Mouse (Mus musculus): ENCODE measurements around the gene Vac14. TPM values are rescaled to one million over a fixed set of nuclear protein-coding genes. Genes with fewer than 3 reads are reported as not detected.

Vac14 gene
- polyA plus RNA-seq, 1 experiment, result 5.9 TPM

GRCm38 (mm10) chr8:110724493-110724892, 106.1 kb downstream of the Vac14 start:
- Histone ChIP-seq H3K27me3 (ENCODE audit: control insufficient read depth) (peaks cover 43% of the 10 kb centered on the region), H3K36me3 (ENCODE audit: control insufficient read depth) (no peaks in the 10 kb centered on the region; the same call in 1 of the 2 replicates), H3K4me1 (ENCODE audit: control insufficient read depth) (no peaks in the 10 kb centered on the region; the same call in none of the 2 replicates), H3K9me3 (ENCODE audit: control insufficient read depth, low read length) (no peaks in the 10 kb centered on the region), H3K4me3 (replicated peaks) (no peak overlapping the region)
- TF ChIP-seq GATA1 (IDR thresholded peaks at IDR 0.05; ENCODE audit: low read length) (no peak), TAL1 (IDR thresholded peaks at IDR 0.05; ENCODE audit: low read length) (no peak)

- Histone ChIP-seq H3K4me3 (replicated peaks) (no peak overlapping the region), H3K27me3 (ENCODE audit: control insufficient read depth) (peaks cover 35% of the 10 kb centered on the region), H3K9me3 (ENCODE audit: control insufficient read depth, low read length) (no peaks in the 10 kb centered on the region), H3K36me3 (ENCODE audit: control insufficient read depth) (no peaks in the 10 kb centered on the region; the same call in 1 of the 2 replicates), H3K4me1 (ENCODE audit: control insufficient read depth) (no peaks in the 10 kb centered on the region; the same call in none of the 2 replicates)
- TF ChIP-seq TAL1 (IDR thresholded peaks at IDR 0.05; ENCODE audit: low read length) (no peak), GATA1 (IDR thresholded peaks at IDR 0.05; ENCODE audit: low read length) (no peak)
Observed at GRCm38 (mm10) chr8:110725084-110725838, 106.9 kb downstream of the Vac14 start.

GRCm38 (mm10) chr8:110726893-110727292, 108.5 kb downstream of the Vac14 start:
- Histone ChIP-seq H3K4me3 (replicated peaks) (no peak overlapping the region), H3K4me1 (ENCODE audit: control insufficient read depth) (no peaks in the 10 kb centered on the region; the same call in none of the 2 replicates), H3K36me3 (ENCODE audit: control insufficient read depth) (no peaks in the 10 kb centered on the region; the same call in 1 of the 2 replicates), H3K27me3 (ENCODE audit: control insufficient read depth) (peaks cover 19% of the 10 kb centered on the region), H3K9me3 (ENCODE audit: control insufficient read depth, low read length) (no peaks in the 10 kb centered on the region)
- no peak for TF ChIP-seq GATA1 (IDR thresholded peaks at IDR 0.05; ENCODE audit: low read length)
- TF ChIP-seq TAL1 (IDR thresholded peaks at IDR 0.05; ENCODE audit: low read length), result no peak

- Histone ChIP-seq H3K36me3 (ENCODE audit: control insufficient read depth) (no peaks in the 10 kb centered on the region; the same call in 1 of the 2 replicates), H3K4me1 (ENCODE audit: control insufficient read depth) (no peaks in the 10 kb centered on the region; the same call in 1 of the 2 replicates), H3K27me3 (ENCODE audit: control insufficient read depth) (no peaks in the 10 kb centered on the region), H3K4me3 (replicated peaks) (no peak overlapping the region), H3K9me3 (ENCODE audit: control insufficient read depth, low read length) (no peaks in the 10 kb centered on the region)
- TF ChIP-seq TAL1 (IDR thresholded peaks at IDR 0.05; ENCODE audit: low read length) (no peak), GATA1 (IDR thresholded peaks at IDR 0.05; ENCODE audit: low read length) (no peak)
Observed at GRCm38 (mm10) chr8:110731346-110731859, 113.0 kb downstream of the Vac14 start.

GRCm38 (mm10) chr8:110733036-110733435, 114.7 kb downstream of the Vac14 start:
- H3K4me1 ChIP-seq (ENCODE audit: control insufficient read depth), result no peaks in the 10 kb centered on the region
- H3K27me3 ChIP-seq (ENCODE audit: control insufficient read depth), result no peaks in the 10 kb centered on the region
- TF ChIP-seq GATA1 (IDR thresholded peaks at IDR 0.05; ENCODE audit: low read length), result no peak
- TF ChIP-seq TAL1 (IDR thresholded peaks at IDR 0.05; ENCODE audit: low read length), result no peak

GRCm38 (mm10) chr8:110738591-110739195, 120.3 kb downstream of the Vac14 start:
- TF ChIP-seq GATA1 (IDR thresholded peaks at IDR 0.05; ENCODE audit: low read length) (no peak), TAL1 (IDR thresholded peaks at IDR 0.05; ENCODE audit: low read length) (no peak)
- Histone ChIP-seq H3K4me1 (ENCODE audit: control insufficient read depth) (peaks cover 2% of the 10 kb centered on the region), H3K27me3 (ENCODE audit: control insufficient read depth) (no peaks in the 10 kb centered on the region), H3K9me3 (ENCODE audit: control insufficient read depth, low read length) (0 out of 2 replicates have a peak, but pooled peaks cover 2% of the 10 kb centered on the region), H3K36me3 (ENCODE audit: control insufficient read depth) (peaks cover 4% of the 10 kb centered on the region; the same call in 1 of the 2 replicates), H3K4me3 (replicated peaks) (no peak overlapping the region)

More at GRCm38 (mm10) chr8:110733036-110733435, 114.7 kb downstream of the Vac14 start:
- H3K4me3 ChIP-seq (replicated peaks), result no peak overlapping the region
- H3K36me3 ChIP-seq (ENCODE audit: control insufficient read depth), result peaks cover 3% of the 10 kb centered on the region; the same call in 1 of the 2 replicates
- H3K9me3 ChIP-seq (ENCODE audit: control insufficient read depth, low read length), result 0 out of 2 replicates have a peak, but pooled peaks cover 2% of the 10 kb centered on the region

- Histone ChIP-seq H3K4me3 (replicated peaks) (no peak overlapping the region), H3K36me3 (ENCODE audit: control insufficient read depth) (peaks cover 4% of the 10 kb centered on the region; the same call in 1 of the 2 replicates), H3K4me1 (ENCODE audit: control insufficient read depth) (peaks cover 2% of the 10 kb centered on the region), H3K9me3 (ENCODE audit: control insufficient read depth, low read length) (peaks cover 5% of the 10 kb centered on the region; the same call in 1 of the 2 replicates), H3K27me3 (ENCODE audit: control insufficient read depth) (no peaks in the 10 kb centered on the region)
- TF ChIP-seq GATA1 (IDR thresholded peaks at IDR 0.05; ENCODE audit: low read length), result no peak
- no peak for TF ChIP-seq TAL1 (IDR thresholded peaks at IDR 0.05; ENCODE audit: low read length)
Observed at GRCm38 (mm10) chr8:110740629-110741175, 122.3 kb downstream of the Vac14 start.

GRCm38 (mm10) chr8:110741816-110742451, 123.5 kb downstream of the Vac14 start:
- no peaks in the 10 kb centered on the region for H3K27me3 ChIP-seq (ENCODE audit: control insufficient read depth)
- TF ChIP-seq GATA1 (IDR thresholded peaks at IDR 0.05; ENCODE audit: low read length), result no peak
- no peak for TF ChIP-seq TAL1 (IDR thresholded peaks at IDR 0.05; ENCODE audit: low read length)
- peaks cover 5% of the 10 kb centered on the region; the same call in 1 of the 2 replicates for H3K9me3 ChIP-seq (ENCODE audit: control insufficient read depth, low read length)
- peaks cover 2% of the 10 kb centered on the region for H3K4me1 ChIP-seq (ENCODE audit: control insufficient read depth)
- peaks cover 4% of the 10 kb centered on the region; the same call in 1 of the 2 replicates for H3K36me3 ChIP-seq (ENCODE audit: control insufficient read depth)
- no peak overlapping the region for H3K4me3 ChIP-seq (replicated peaks)
